Mouse (Mus musculus) liver, embryonic 13.5 days (tissue): ENCODE measurements around the gene Nbea. TPM values are rescaled to one million over a fixed set of nuclear protein-coding genes. Genes with fewer than 3 reads are reported as not detected.
"Not testable (repeated sequence)": the region's sequence is repeated elsewhere in the genome, so short reads cannot be mapped to it uniquely, and the experiment has no call there.

ENCODE experiments used
- ATAC-seq: fragments of 200-750 bp; cut with Nextera tagmentation; 2 replicates; pipeline ENCODE4 v1.8.0; 2017; ENCODE audit warnings: low read depth, mild to moderate bottlenecking, moderate number of reproducible peaks, moderate library complexity
- DNase-seq: peaks from one replicate; pipeline ENCODE4 v3.0.0; 2022
- H3K27ac ChIP-seq: fragments of 300-500 bp; sonication (generic); 2 replicates; pipeline ENCODE4 v1.5.1; 2015; ENCODE audit warnings: moderate library complexity, mild to moderate bottlenecking, inconsistent platforms
- H3K27me3 ChIP-seq: fragments of 300-500 bp; sonication (generic); 2 replicates; pipeline ENCODE4 v1.6.1; 2015; ENCODE audit warnings: mild to moderate bottlenecking, inconsistent platforms
- H3K36me3 ChIP-seq: fragments of 300-500 bp; sonication (generic); 2 replicates; pipeline ENCODE4 v1.6.1; 2015; ENCODE audit warnings: mild to moderate bottlenecking, inconsistent platforms
- H3K4me1 ChIP-seq: fragments of 300-500 bp; sonication (generic); replicated peaks from 2 replicates; pipeline ENCODE4 v1.6.1; 2015; ENCODE audit warnings: inconsistent platforms
- H3K4me2 ChIP-seq: fragments of 300-500 bp; sonication (generic); 2 replicates; pipeline ENCODE4 v1.6.1; 2015; ENCODE audit warnings: inconsistent platforms, mild to moderate bottlenecking, moderate library complexity
- H3K4me3 ChIP-seq: fragments of 300-500 bp; sonication (generic); replicated peaks from 2 replicates; pipeline ENCODE4 v1.5.1; 2015; ENCODE audit warnings: mild to moderate bottlenecking, inconsistent platforms
- H3K9ac ChIP-seq: fragments of 300-500 bp; sonication (generic); 2 replicates; pipeline ENCODE4 v1.6.1; 2015; ENCODE audit warnings: mild to moderate bottlenecking, inconsistent platforms
- H3K9me3 ChIP-seq: fragments of 300-500 bp; sonication (generic); replicated peaks from 2 replicates; pipeline ENCODE4 v1.6.1; 2016; ENCODE audit warnings: inconsistent platforms
- WGBS: fragments of 180-500 bp; shearing (Covaris S2); methylation state at CpG from one replicate; pipeline ENCODE4 v1.1.7; 2015; ENCODE audit not compliant: insufficient replicate concordance; 5-methylcytosine and 5-hydroxymethylcytosine counted together
- polyA plus RNA-seq: library from polyadenylated mRNA; unstranded; fragments of >200 nt; fragmentation: Nextera tagmentation; extraction: Ambion mirVana; gene quantifications from 2 replicates; pipeline ENCODE4 v1.2.1, GENCODE M21; 2015

The Nbea gene
- polyA plus RNA-seq, 1 experiment from 2014 or later = 1.2 TPM

- Histone ChIP-seq H3K9me3 (no peaks in the 10 kb centered on the region), H3K27me3 (no peaks in the 10 kb centered on the region), H3K27ac (no peak overlapping the region), H3K4me2 (no peak overlapping the region), H3K36me3 (no peaks in the 10 kb centered on the region), H3K9ac (no peak overlapping the region), H3K4me1 (no peaks in the 10 kb centered on the region), H3K4me3 (no peak overlapping the region)
- WGBS = 38% methylated on average over 3 of the region's 3 CpGs
- no peak for ATAC-seq
- DNase-seq = no peak
Observed at GRCm38 (mm10) chr3:56018494-56018893, 165.0 kb downstream of the Nbea start.

DNA sequence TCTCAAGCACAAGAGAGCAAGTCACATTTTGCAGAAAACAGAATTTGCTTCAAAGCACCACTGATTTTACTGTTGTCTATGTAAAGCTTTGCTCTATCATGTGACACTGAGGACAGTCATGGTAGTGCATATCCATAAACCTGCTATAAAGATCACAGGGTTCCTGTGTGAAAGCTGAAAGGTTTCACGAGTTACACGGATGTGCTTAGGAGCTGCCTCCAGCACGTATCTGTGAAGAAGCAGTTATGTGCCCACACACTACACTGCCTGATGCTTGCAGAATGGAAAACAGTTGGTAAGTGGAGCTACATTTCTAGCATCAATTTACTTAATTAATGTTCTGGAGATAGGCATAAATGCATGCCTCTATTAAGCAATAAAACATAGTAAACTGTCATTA, 172.4 kb downstream of the Nbea start:
- Histone ChIP-seq H3K9ac (no peak overlapping the region), H3K4me2 (no peak overlapping the region), H3K4me3 (no peak overlapping the region), H3K36me3 (no peaks in the 10 kb centered on the region), H3K4me1 (no peaks in the 10 kb centered on the region), H3K27me3 (no peaks in the 10 kb centered on the region), H3K27ac (no peak overlapping the region), H3K9me3 (no peaks in the 10 kb centered on the region)
- 69% methylated on average over 3 of the region's 3 CpGs for WGBS
- ATAC-seq (no peak), DNase-seq (no peak)

- no peak overlapping the region for H3K27ac ChIP-seq
- DNase-seq = no peak
- no peak overlapping the region for H3K4me2 ChIP-seq
- H3K9ac ChIP-seq = no peak overlapping the region
- WGBS = 8% methylated on average over 2 of the region's 2 CpGs
- no peak for ATAC-seq
- no peaks in the 10 kb centered on the region for H3K9me3 ChIP-seq
- no peaks in the 10 kb centered on the region for H3K27me3 ChIP-seq
- H3K4me3 ChIP-seq = no peak overlapping the region
- H3K4me1 ChIP-seq = no peaks in the 10 kb centered on the region
- no peaks in the 10 kb centered on the region for H3K36me3 ChIP-seq
Observed at GRCm38 (mm10) chr3:56007991-56008390, 175.5 kb downstream of the Nbea start.

DNA sequence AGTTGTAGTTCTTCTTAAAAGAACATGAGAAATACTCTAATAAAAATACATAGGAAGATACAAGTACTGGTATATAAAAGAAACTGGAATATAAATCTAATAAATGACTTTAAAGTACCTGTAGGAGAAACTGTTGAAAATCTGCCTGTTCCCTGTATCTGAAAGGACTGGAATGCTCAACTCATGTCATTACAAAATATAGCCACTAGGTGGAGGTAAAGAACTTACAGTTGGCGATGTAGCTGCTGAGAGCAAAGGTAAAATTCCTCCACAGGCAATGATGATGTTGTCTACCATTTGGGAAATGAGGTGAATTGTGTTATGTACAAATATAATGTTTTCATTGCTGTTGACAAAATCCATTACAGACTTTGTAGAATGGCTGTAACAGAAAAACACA, 183.2 kb downstream of the Nbea start:
- no peak overlapping the region for H3K4me3 ChIP-seq
- H3K4me2 ChIP-seq = no peak overlapping the region
- DNase-seq (no peak), ATAC-seq (no peak)
- WGBS = 2% methylated on average over 1 of the region's 1 CpGs
- H3K4me1 ChIP-seq = no peaks in the 10 kb centered on the region
- no peaks in the 10 kb centered on the region for H3K9me3 ChIP-seq
- no peaks in the 10 kb centered on the region for H3K27me3 ChIP-seq
- H3K36me3 ChIP-seq = no peaks in the 10 kb centered on the region
- no peak overlapping the region for H3K27ac ChIP-seq
- no peak overlapping the region for H3K9ac ChIP-seq

DNA sequence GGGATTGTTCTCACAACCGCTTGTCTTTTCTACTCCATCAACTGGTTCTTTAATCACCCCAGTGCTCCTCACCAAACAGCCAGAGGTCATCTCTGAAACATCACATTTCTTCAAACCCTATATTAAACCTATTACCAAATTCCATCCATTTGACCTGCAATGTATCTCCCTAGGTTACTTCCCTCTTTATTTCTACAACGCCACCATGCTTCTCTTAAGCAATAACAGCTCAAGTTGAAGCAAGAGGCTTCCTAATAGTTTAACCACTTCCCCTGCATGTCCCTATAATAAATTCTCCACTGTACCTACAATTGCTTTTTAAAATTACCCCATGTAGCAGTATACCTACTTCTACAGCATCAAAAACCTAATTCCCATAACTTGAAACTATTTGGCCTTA, 205.1 kb downstream of the Nbea start:
- DNase-seq (no peak), ATAC-seq (no peak)
- WGBS = 65% methylated on average over 2 of the region's 2 CpGs
- no peak overlapping the region for H3K4me2 ChIP-seq
- no peaks in the 10 kb centered on the region for H3K4me1 ChIP-seq
- no peaks in the 10 kb centered on the region for H3K9me3 ChIP-seq
- H3K27me3 ChIP-seq = no peaks in the 10 kb centered on the region
- peaks cover 3% of the 10 kb centered on the region; the same call in 1 of the 2 replicates for H3K36me3 ChIP-seq
- no peak overlapping the region for H3K27ac ChIP-seq
- H3K9ac ChIP-seq = no peak overlapping the region
- no peak overlapping the region for H3K4me3 ChIP-seq

DNA sequence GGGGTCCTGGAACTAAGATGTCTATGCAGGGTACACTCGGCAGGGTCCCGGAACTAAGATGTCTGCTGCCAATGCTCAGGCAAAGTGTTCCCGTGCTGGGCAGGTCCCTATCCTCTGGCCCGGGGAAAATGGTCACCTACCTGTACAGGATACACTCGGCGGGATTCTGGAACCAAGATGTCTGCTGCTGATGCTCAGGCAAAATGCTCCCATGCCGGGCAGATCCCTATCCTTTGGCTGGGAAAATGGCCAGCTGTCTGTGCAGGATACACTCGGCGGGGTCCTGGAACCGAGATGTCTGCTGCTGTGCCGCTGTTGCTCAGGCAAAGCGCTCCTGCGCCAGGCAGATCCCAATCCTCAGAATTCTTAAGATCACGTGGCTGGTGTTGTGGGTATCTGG, 206.5 kb downstream of the Nbea start:
- not testable (repeated sequence) for H3K27me3 ChIP-seq, H3K36me3 ChIP-seq, H3K4me1 ChIP-seq, H3K4me3 ChIP-seq, H3K27ac ChIP-seq, DNase-seq, H3K9me3 ChIP-seq, ATAC-seq, H3K9ac ChIP-seq, H3K4me2 ChIP-seq
- 82% methylated on average over 14 of the region's 14 CpGs for WGBS

GRCm38 (mm10) chr3:55965723-55966156, 217.8 kb downstream of the Nbea start:
- Histone ChIP-seq H3K27me3 (no peaks in the 10 kb centered on the region), H3K4me3 (no peak overlapping the region), H3K4me1 (no peaks in the 10 kb centered on the region), H3K4me2 (no peak overlapping the region), H3K36me3 (no peaks in the 10 kb centered on the region), H3K9me3 (no peaks in the 10 kb centered on the region), H3K27ac (no peak overlapping the region), H3K9ac (no peak overlapping the region)
- WGBS = 80% methylated on average over 10 of the region's 10 CpGs
- ATAC-seq = no peak
- no peak for DNase-seq

- no peak for ATAC-seq
- H3K4me3 ChIP-seq = no peak overlapping the region
- H3K9ac ChIP-seq = no peak overlapping the region
- H3K4me2 ChIP-seq = no peak overlapping the region
- no peak for DNase-seq
- WGBS = 72% methylated on average over 8 of the region's 8 CpGs
- H3K4me1 ChIP-seq = no peaks in the 10 kb centered on the region
- H3K27me3 ChIP-seq = no peaks in the 10 kb centered on the region
- no peaks in the 10 kb centered on the region for H3K9me3 ChIP-seq
- H3K36me3 ChIP-seq = no peaks in the 10 kb centered on the region
- no peak overlapping the region for H3K27ac ChIP-seq
Observed at GRCm38 (mm10) chr3:55963032-55963431, 220.5 kb downstream of the Nbea start.

DNA sequence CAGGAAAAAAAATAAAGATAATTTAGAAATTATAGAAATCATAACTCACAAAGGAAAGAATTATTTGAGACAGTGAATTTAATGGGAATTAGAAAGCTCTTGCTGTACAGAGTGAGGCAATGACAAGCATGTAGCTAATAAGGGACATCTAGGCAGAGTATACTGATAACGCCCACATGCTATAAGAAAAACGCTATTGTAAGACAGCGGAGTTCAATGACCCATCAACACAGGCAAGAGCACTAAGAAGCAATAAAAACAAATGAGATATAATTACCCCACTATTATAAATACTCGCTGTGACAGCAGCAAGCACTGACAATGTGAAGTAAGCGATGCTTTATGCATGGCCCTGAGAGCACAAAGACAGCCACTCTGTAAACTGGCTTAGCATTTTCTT, 233.5 kb downstream of the Nbea start:
- ATAC-seq (no peak), DNase-seq (no peak)
- 76% methylated on average over 5 of the region's 5 CpGs for WGBS
- Histone ChIP-seq H3K9me3 (no peaks in the 10 kb centered on the region), H3K27me3 (no peaks in the 10 kb centered on the region), H3K4me1 (no peaks in the 10 kb centered on the region), H3K27ac (no peak overlapping the region), H3K9ac (no peak overlapping the region), H3K36me3 (no peaks in the 10 kb centered on the region), H3K4me2 (no peak overlapping the region), H3K4me3 (no peak overlapping the region)

GRCm38 (mm10) chr3:55949148-55949547, 234.4 kb downstream of the Nbea start:
- WGBS = 76% methylated on average over 2 of the region's 2 CpGs
- H3K4me1 ChIP-seq = no peaks in the 10 kb centered on the region
- H3K9ac ChIP-seq = no peak overlapping the region
- no peak overlapping the region for H3K4me3 ChIP-seq
- H3K27me3 ChIP-seq = no peaks in the 10 kb centered on the region
- H3K9me3 ChIP-seq = no peaks in the 10 kb centered on the region
- no peak for ATAC-seq
- no peaks in the 10 kb centered on the region for H3K36me3 ChIP-seq
- H3K27ac ChIP-seq = no peak overlapping the region
- DNase-seq = no peak
- H3K4me2 ChIP-seq = no peak overlapping the region

- no peaks in the 10 kb centered on the region for H3K9me3 ChIP-seq
- ATAC-seq = no peak
- H3K9ac ChIP-seq = no peak overlapping the region
- WGBS = 69% methylated on average over 2 of the region's 2 CpGs
- no peak overlapping the region for H3K27ac ChIP-seq
- H3K4me3 ChIP-seq = no peak overlapping the region
- H3K27me3 ChIP-seq = no peaks in the 10 kb centered on the region
- no peak for DNase-seq
- H3K4me2 ChIP-seq = no peak overlapping the region
- H3K4me1 ChIP-seq = no peaks in the 10 kb centered on the region
- H3K36me3 ChIP-seq = no peaks in the 10 kb centered on the region
Observed at GRCm38 (mm10) chr3:55927343-55927742, 256.2 kb downstream of the Nbea start.

GRCm38 (mm10) chr3:55909290-55909689, 274.2 kb downstream of the Nbea start:
- no peak overlapping the region for H3K9ac ChIP-seq
- H3K4me1 ChIP-seq = no peaks in the 10 kb centered on the region
- DNase-seq = no peak
- H3K4me2 ChIP-seq = no peak overlapping the region
- H3K4me3 ChIP-seq = no peak overlapping the region
- H3K36me3 ChIP-seq = no peaks in the 10 kb centered on the region
- WGBS = 50% methylated on average over 1 of the region's 1 CpGs
- no peaks in the 10 kb centered on the region for H3K9me3 ChIP-seq
- no peak for ATAC-seq
- H3K27me3 ChIP-seq = no peaks in the 10 kb centered on the region
- H3K27ac ChIP-seq = no peak overlapping the region
